Mouse (Mus musculus) kidney, adult 2 months (tissue): ENCODE measurements around the gene Adamts17.

Source experiments
- CTCF ChIP-seq: fragments of 200-500 bp; conservative IDR thresholded peaks from 2 replicates; pipeline ENCODE4 v1.5.1; 2011; ENCODE audit warnings: low read depth, mild to moderate bottlenecking, control low read depth, low read length, moderate library complexity, mixed read lengths; ENCODE audit not compliant: insufficient read depth, insufficient read length
- POLR2A ChIP-seq: fragments of 200-500 bp; IDR thresholded peaks from one replicate; pipeline ENCODE4 v1.6.1; 2011; ENCODE audit warnings: low read depth, low read length, control low read depth

GRCm38 (mm10) chr7:66846582-66846981 is 7.0 kb downstream of the Adamts17 start:
- TF ChIP-seq CTCF (no peak), POLR2A (no peak)
